Mouse (Mus musculus) embryonic fibroblast, embryonic 13.5 days (primary cell): Measurements from ENCODE around the gene Cd7.
"Not testable (repeated sequence)": the region's sequence is repeated elsewhere in the genome, so short reads cannot be mapped to it uniquely, and the experiment has no call there.

Experiments used
- CTCF ChIP-seq: IDR thresholded peaks from 2 replicates; pipeline ENCODE4 v1.5.1; 2011; ENCODE audit warnings: mild to moderate bottlenecking, control low read depth, low read length, moderate library complexity, borderline replicate concordance; ENCODE audit not compliant: insufficient read depth
- POLR2A ChIP-seq: IDR thresholded peaks from 2 replicates; pipeline ENCODE4 v1.6.1; 2011; ENCODE audit warnings: low read depth, mild to moderate bottlenecking, control low read depth, low read length, moderate library complexity

DNA sequence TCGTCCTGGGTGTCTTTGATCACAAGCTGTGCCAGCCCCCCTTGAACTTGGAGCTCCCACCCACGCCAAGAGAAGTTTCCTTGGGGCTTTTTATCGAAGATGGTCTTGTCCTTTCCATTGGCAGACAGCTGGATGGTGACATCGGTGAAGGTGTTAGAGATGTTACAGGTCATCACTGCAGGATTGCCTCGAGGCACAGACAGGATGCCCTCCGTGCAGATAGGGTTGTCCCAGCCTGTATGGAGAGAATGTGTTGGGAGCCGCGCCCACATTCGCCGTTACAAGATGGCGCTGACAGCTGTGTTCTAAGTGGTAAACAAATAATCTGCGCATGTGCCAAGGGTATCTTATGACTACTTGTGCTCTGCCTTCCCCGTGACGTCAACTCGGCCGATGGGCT lies 30.4 kb upstream of the Cd7 start:
- TF ChIP-seq POLR2A, CTCF: not testable (repeated sequence)
